Mouse (Mus musculus): ENCODE data around the gene Alkal2.

Gene Alkal2

DNA sequence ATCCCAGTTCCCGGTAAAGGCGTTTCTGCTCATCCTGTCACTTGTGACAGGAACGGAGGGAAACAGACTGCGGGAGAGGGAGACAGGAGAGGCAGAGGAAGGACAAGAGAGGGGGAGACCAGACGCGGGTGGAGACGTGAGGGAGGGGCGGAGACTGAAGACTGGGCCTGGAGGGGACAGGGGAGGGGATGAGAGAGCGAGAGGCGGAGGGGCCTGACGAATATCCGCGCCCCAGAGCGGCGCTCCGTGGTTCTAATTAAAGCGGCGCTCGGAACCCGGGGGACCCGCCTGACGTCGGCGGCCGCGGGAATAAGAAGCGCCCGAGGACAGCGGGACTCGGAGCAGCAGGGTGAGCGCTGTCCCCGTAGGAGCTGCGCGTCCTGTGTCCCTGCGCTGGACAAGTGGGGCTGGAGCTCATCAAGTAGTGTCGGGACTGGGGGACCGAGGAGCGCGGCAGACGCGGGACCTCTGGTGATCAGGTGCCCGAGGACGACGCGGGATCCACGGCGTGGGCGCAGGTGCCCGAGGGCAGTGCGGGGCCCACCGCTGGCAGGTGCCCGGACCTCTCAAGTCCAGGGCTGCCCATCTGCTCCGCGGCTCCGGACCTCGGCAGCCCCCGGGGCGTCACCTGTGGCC, at the start of gene Alkal2:
Gene Alkal2, plus strand, starts transcription at position 337 of the 636 bp plus-strand sequence.
- DNase-seq = no peak

DNA sequence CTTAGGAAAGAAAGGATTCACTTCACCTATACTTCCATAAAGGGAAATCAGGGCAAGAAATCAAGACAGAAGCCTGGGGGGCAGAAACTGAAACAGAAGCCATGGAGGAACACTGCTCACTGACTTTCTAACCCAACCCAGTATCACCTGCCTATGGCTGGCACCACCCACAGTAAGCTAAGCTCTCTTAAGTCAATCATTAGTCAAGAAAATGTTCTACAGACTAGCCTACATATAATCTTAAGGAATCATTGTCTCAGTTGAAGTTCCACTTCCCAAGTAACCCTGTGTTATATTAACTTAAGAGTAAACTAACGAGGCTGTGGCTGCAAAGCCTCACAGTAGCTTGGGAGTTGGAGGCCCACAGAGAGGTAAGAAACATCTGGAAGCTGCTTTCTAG, 35.6 kb upstream of the Alkal2 start:
- no peak for DNase-seq

DNA sequence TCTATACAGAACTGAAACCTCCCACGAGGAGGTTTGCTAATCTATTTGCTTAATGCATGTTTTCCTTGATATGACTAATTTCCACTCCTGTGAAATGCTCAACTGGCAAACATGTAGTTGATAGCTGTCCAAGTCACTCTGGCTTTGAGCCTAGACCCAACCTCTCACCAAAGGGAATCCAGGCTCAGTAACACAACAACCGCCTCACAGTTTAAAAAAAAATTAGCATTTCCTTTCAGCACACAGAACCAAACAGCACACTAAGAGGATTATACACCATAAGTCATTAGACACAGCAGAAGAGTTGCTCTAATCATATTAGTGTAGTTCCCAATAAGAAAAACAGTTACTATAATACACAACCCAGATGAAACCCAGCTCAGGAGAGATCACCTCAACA, 33.2 kb upstream of the Alkal2 start:
- DNase-seq = no peak

DNA sequence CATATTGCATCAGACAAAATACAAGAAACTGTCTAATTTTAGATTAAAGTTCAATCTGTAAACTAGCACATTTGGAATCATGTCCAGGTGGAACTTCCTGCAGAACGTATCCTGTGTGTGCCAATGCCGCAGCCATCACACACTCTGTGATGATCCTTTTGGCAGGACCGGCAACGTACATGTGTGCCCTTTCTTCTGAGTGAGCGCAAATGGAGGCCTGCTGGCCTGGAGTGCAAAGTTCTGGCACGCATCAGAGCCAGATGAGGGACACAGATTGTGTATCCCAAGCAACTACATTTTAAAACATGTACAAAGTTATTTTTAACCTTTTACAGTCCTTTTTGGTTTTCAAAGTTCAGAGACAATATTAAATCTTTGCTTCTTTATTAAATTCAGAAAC, 32.3 kb upstream of the Alkal2 start:
- no peak for DNase-seq

DNA sequence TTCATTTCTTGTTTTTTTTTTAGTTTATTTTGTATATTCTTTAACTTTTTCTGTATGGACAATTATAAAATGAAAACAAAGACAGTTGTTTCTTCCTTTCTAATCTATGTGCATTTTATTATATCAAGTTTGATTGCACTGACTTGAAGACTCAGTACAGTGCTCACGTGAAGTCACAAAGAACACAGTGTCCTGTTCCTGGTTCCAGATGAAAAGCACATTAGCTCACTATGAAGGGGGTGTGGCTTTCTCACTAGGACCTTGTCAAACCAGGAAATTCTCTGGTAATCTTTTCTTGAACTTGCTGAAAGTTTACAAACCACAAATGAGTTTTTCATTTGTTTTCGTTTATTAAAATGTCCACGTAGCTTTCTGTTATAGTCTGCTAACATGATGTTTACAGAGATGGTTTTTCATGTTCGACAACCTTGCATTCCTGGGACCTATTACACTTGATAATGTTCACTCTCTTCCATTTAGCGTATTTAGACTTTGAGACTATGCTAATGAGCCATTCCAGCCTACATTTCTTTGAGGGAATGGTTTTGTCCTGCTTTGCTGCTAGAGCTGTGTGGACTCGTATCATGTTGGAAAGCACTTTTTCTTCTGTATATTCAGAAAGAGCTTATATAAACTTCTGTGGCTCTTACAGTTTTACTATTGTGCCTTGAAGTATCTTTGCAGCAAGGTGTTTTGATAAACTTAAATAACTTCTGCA, 28.5 kb upstream of the Alkal2 start:
- no peak for DNase-seq

DNA sequence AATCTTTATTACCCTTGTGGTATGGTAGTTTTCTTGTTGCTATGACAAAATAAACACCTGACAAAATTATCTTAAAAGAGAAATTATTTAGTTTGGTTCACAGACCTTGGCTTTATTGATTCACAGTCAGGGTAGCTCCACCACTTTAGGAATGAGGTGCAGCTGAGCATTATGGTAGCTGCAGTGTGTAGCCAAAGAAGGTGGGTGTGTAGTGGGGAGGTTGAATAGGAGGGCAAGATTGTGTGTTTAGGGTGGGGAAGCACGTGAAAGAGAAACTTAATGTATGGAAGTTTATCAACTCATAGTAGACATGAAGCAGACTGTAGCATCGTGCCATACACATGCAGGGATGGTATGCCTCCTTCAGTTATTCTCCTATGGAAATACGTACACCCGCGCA, 27.9 kb upstream of the Alkal2 start:
- DNase-seq = no peak

DNA sequence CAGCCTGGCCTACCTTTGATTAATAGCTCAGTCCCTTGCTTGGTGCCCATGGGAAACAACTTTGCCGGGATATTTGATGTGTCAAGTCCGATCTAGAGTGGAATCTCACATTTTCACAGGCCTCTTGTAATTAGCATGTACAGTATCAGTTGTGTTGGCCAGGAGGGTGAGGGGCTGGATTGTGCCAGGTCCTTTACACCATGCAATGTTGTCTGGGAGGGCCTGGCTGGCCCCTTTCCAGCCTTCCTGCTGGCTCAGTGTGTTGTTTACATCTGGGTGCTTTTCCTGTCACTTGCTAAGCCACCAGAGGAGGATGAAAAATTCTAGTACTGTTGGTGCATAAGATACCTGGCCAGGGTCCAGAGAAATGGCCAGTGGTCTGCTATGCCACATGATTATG, 19.8 kb upstream of the Alkal2 start:
- DNase-seq = no peak

DNA sequence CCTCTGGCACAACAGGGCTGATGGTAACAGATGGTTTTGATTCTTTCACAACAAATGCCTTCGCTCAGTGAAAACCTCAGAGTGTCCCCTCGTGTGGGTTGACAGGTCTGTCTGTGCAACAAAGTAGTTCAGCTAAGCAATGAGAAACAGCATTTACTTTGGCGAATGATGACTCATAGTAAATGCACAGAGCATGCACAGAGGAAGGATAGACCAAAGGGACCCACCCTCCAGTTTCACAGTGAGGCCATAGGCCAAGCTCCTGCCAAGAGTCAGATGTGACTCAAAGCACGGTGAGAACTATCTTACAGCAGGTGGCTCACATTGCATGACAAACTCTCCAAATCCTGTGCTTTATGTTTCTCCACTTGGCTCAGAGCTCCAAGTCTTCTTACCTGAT, 18.3 kb upstream of the Alkal2 start:
- DNase-seq = no peak

DNA sequence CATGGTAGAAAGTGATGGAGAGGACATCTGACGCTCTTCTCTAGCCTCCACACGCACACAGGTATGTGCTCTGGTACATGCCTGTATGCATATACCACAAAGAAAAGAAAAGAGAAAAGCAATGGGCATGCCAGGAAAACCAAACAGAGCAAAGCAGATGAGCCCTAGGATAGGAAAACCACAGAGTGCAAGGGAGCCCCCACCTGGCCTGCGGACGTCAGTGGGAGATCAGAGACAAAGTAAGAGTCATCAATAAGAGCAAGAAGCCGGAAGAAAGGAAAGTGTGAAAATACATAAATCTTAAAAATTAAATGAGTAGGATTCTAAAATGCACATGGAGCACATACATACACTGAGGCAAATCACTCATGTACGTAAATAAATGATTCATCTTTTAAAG, 4.7 kb upstream of the Alkal2 start:
- DNase-seq = no peak

DNA sequence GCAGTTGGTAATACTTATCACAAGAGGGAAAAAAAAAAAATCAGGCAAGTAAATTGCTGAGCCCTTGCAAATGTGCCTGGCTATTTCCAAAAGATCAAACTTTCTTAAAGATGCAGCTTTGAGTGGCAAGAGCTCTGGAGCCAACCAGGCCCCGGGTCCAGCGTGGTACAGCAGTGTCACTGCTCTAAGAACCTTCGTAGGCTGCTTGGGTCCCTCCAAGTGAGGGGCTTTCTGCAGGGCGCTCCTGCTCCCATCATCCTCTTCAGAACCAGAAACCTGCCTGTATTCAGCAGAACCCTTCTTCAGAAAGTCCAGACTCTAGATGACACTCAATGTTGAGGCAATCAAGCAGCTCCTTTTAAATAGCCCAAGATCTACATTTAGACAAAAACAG, 533 bp upstream of the Alkal2 start:
- DNase-seq = no peak

DNA sequence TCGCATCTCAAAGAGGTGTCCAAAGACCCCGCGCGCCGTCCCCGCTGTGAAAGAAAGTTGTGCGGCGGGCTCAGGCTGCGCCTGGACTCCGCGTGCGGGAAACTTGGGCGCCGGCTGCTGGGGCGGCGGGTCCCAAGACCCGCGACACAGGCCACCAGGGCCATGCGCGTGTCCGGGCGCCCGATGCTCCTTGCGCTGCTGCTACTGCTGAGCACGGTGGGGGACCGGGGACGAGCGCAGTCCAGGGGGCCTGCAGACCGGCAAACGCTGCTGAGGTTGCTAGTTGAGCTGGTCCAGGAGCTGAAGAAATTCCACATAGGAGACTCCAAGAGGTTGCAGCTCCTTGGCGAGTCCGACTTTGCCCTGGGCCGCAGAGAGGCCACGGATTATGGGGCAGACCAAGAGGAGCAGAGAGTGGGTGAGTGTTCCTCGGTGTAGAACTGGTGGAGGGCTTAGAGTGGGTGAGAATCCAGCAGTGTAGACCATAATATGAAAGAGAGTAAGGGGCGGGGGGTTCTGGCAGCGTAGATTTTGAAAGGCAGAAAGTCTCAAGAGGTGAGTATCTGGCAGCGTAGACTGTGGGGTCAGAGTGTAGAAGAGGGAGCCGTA, 604 bp downstream of the Alkal2 start:
- DNase-seq = no peak

DNA sequence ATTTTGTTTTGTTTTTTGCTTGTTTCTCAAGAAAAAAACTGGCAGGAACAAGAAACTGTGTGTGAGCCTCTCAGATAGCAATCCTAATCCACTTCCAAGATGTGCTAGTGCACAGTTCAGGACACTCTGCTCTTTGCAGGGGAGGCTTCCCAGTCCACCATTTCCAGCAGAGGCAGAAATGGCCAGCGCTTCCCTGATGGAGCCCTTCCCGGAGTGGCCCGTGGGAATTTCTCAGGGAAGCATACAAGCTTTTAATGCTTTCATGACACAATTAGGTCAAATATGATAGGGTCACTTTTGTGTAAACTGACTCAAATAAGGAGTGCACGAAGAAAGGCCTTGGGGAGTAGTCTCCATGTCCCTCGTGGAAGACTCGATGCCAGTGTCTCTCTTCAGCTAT, 1.8 kb downstream of the Alkal2 start:
- DNase-seq = no peak

DNA sequence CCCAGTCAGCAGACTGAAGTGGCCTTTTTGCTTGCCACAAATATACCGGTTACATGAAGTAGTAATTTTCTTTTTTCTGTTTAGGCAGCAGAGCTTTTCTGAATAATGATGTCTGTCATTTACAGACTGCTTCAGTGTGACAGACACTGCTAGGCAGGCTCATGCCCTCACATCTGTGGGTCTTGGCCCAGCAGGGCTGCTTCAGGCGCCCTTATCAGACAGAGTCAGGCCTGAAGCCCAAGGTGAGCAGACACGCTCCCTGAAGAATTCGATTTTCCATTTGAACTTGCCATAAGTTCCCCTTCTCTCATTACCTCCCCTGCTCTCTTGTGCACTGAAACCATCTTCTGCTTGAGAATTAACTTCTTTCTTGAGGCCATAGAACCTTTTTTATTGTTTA, 3.9 kb downstream of the Alkal2 start:
- DNase-seq = no peak

DNA sequence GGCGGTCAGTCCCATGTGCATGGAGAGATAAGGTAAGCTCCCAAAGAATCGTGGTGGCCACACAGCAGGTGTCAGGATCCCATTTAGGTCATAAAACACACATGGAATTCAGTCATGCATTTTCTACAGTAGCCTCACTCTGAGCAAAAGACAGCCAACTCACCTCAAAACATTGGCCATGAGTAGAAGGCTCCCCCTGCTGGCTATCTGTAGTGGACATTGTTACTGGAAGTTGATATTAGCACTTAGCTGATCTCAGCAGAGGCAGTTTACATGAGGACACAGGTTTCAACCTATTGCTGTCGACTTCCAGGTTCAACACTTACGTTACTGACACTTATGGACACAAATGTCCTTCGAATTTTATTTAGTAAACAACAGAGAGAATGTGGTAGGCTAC, 5.9 kb downstream of the Alkal2 start:
- DNase-seq = no peak

DNA sequence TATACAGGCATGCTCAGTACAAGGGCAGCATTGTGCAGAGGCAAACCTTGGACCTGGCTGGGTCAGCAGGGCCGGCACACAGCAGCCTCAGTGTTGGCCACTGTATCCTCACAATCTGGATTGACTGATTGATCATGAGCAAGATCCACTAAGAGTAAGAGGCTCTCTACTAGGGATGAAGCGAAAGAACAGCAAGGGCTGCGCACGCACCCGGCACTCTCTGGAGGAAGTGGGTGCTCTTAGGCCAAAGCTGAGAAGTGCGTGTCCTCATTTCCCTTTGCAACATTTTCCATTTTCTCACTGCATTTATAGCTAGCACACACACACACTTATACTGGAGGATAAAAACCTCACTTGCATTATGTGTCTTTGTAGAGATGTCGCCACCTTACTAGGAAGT, 7.3 kb downstream of the Alkal2 start:
- no peak for DNase-seq

DNA sequence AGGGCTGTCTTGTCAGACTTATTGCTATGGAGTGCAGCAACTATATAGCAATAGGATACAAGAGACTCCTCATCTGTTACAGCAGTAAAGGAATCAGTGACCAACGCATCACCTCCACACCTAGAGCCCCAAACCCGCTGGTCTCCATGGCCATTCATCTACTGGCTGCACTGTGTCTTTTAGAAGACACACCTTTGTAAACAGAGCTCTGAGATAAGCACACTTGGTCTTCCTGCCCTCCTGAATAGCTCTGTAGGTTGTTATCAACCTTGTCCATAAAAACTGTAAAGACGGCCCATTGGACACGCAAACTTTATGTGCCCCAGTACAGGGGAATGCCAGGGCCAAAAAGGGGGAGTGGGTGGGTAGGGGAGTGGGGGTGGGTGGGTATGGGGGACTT, 12.9 kb downstream of the Alkal2 start:
- DNase-seq = no peak

DNA sequence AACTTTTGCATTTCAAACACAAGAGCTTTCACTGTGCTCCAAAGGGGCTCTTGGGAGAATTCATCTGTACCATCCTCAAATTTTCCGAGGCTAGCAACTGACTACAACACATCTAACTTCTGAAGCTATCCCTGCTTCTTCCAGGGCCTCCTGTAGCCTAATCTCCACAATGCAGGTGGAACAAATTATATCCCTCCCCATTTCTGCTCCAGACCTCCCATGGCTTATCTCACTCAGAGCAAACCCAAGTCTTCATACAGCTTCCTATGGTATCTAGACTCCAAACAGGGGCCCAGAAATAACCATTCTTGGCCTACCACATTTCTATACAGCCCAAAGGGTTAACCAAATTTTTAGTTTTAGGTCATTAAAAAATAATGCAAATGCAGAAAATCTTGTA, 24.5 kb downstream of the Alkal2 start:
- no peak for DNase-seq

DNA sequence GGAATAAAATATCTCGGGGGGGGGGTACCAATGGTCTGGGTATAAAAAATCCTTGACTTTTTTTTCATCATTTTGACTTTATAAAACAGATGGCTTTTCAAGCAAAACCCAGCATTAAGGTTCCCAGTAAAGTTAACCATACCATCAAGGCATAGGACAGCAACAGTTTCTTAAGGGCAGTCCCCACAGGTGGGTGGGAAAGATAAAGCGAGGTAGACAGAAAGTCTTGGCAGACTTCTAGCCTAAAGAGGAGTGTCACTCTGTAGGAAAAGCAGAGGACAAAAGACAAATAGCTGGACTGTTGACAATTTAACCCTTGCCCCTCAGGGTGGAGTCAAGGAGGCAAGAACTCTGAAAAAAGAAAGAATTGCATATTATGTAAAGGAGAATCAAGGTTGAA, 25.8 kb downstream of the Alkal2 start:
- no peak for DNase-seq

DNA sequence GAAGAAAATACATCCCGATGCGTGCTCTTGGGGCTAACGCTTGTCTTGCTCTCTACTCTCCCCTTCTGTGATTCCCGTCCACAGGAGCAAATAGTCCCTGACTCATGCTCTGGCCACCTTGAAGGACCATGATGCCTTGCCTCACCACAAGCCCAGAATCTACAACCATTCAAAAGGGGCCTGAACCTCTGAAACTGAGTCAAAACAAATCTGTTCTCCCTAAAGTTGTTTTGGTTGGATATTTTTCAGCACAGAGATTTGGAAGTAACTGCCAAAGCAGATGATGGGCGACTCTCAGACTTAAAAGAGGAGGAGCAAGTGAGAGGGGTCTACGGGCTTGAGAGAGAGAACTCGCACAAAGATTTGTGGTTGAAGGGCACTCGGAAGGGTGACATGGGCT, 26.7 kb downstream of the Alkal2 start:
- no peak for DNase-seq

DNA sequence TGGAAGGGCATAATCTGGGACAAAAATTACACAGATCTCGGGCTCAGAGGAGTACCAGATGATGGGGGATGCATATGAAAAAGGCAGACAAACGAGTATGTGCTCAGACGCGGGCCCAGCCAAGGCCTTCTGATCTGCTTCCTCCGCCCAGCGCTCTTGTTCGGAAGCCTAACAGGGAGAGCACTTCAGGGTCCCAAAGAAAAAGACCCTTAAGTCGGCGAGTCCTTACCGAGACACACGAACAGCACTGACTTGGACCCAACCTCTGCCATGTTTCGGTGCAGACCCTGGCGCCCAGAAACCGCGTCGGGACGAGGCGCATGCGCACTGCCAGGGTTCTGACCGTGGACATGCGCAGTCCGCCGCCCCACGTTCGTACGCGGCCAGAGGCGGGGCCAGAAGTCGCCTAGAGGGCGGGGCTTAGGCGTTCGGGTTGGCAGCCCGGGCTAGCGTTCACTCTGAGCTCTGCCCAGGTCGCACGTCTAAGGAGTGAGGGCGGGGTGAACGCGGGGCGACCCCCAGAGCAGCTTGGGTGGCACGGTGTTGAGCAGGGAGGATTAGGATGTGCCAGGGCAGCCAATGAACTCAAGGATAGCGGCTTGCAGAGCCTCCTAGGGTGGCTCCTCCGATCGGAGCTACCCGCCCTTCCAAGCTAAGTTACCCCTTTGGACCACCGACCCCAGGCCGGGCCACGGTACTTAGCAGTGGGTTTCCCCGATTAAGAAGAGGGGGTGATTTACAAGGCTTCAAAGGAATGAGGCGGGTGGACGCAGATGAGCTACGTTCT, 27.3 kb downstream of the Alkal2 start, which contains the start of the genes Acp1 and Sh3yl1:
Gene Acp1, minus strand, starts transcription at position 329 of the 787 bp plus-strand sequence.
Gene Sh3yl1, plus strand, starts transcription at position 408 of the 787 bp plus-strand sequence.
- DNase-seq = peak; percentile 88 to 90

DNA sequence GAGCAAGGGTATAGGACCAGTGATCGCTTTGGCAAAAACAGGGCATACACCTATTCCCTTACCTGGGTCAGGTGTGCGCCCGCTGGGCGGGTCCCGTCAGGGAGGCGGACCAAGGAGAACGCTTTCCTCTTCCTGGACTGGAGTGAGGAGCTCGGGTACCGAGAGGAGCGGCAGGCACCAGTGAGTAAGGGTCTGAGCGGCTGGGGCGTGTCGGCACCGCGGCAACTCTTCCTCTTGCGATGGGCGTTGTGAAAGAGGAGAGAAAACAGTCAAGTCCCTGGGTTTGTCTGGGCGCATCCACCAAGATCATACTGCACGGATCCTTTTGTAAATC, 27.9 kb downstream of the Alkal2 start:
- peak; percentile 41 to 42 for DNase-seq

DNA sequence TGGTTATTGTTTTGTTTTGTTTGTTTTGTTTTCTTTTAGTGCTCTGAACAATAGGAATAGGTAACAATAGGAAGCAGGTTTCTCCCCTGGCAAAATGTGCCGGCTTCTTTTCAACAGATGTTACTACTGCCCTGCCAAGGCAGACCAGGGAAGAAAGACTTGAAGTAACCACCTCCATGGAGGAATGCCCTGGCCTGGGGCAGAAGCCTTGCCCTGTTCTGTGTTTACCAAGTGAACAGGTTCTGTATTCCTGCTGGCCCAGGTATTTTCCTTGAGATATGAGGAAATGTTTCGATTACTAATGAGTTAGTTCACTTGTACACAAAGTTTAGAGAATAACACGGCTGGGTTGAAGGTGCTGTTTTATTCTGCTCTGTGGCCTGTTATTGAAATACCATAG, 28.7 kb downstream of the Alkal2 start:
- DNase-seq = no peak

DNA sequence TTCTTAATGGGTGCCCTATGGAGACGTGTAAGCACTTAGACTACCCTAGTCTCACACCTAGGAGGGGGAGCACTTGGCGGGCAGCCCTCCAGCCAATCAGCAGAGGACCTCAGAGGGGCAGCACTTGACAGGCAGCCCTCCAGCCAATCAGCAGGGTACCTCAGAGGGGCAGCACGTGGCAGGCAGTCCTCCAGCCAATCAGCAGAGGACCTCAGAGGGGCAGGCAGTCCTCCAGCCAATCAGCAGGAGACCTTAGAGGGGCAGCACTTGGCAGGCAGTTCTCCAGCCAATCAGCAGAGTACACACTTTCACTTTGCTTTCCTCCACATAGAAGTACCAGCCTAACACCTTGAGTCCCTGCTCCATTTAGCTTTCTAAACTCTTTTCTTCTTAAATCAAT, 38.3 kb downstream of the Alkal2 start:
- no peak for DNase-seq

DNA sequence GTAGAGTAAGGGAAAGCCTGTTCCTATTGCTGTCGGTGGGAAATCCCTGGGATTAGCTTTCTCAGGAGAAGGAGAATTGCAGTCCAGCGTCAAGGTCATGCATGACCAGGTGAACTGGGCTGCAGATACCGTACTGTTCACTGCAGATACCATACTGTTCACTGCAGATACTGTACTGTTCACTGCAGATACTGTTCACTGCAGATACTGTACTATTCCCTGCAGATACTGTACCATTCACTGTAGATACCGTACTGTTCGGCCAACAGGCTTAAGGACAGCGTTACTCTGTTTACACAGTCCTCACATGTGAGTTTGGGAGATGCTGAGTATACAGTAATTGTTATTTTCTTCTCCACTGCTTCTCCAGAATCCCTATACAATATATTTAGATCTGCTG, 44.1 kb downstream of the Alkal2 start:
- DNase-seq = no peak
